Mouse (Mus musculus): Measurements from ENCODE around the gene Mtif3. TPM values are rescaled to one million over a fixed set of nuclear protein-coding genes. Genes with fewer than 3 reads are reported as not detected.

The Mtif3 gene
- polyA plus RNA-seq, 1 experiment from 2014 or later, result 29.9 TPM

DNA sequence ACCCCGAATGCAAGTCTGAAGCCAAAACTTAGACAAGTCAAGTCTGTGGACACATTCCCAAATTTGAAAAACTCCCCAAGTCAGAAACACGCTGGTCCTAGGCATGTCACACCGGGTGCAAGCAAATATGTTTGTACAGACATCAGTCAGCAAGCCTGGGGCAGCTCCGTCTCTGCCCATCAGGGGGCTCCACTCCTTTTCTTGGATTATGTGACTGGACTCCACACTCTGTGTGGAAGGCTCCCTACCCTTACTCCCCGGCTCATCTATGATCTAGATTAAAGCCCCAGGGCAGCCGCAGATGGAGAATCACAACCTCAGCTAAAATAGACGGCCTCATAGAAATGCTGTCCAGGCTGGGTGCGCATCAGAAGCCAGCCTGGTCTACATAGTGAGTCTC is 47.3 kb downstream of the Mtif3 start:
- Histone ChIP-seq H3K27me3 (replicated peaks; ENCODE audit: control insufficient read depth, insufficient read depth, low read length) (no peaks in the 10 kb centered on the region), H3K36me3 (ENCODE audit: control insufficient read depth, insufficient read depth) (no peaks in the 10 kb centered on the region), H3K9me3 (ENCODE audit: control insufficient read depth) (no peaks in the 10 kb centered on the region), H3K4me2 (replicated peaks; ENCODE audit: low read depth) (no peak overlapping the region), H3K27ac (ENCODE audit: low read depth, low read length) (no peak overlapping the region), H3K4me1 (replicated peaks; ENCODE audit: control insufficient read depth, insufficient read depth, low read length) (no peaks in the 10 kb centered on the region), H3K9ac (ENCODE audit: low read depth, low read length) (no peak overlapping the region), H3K4me3 (ENCODE audit: low read depth, low read length) (no peak overlapping the region)
- TF ChIP-seq CTCF (IDR thresholded peaks at IDR 0.05; ENCODE audit: low read depth), result peak; percentile 52
- WGBS, result 77% methylated on average over 8 of the region's 8 CpGs
- no peak for ATAC-seq

- 15% methylated on average over 9 of the region's 9 CpGs for WGBS
- no peak overlapping the region for H3K4me2 ChIP-seq (replicated peaks; ENCODE audit: low read depth)
- H3K9ac ChIP-seq (ENCODE audit: low read depth, low read length), result no peak overlapping the region
- no peaks in the 10 kb centered on the region for H3K9me3 ChIP-seq (ENCODE audit: control insufficient read depth)
- peak; percentile 92 for TF ChIP-seq CTCF (IDR thresholded peaks at IDR 0.05; ENCODE audit: low read depth)
- peak; percentile 90 for ATAC-seq
- H3K27me3 ChIP-seq (replicated peaks; ENCODE audit: control insufficient read depth, insufficient read depth, low read length), result no peaks in the 10 kb centered on the region
- no peak overlapping the region for H3K4me3 ChIP-seq (ENCODE audit: low read depth, low read length)
- no peaks in the 10 kb centered on the region for H3K4me1 ChIP-seq (replicated peaks; ENCODE audit: control insufficient read depth, insufficient read depth, low read length)
- H3K36me3 ChIP-seq (ENCODE audit: control insufficient read depth, insufficient read depth), result no peaks in the 10 kb centered on the region
- H3K27ac ChIP-seq (ENCODE audit: low read depth, low read length), result peak overlapping the region; percentile 17; the same call in 1 of the 2 replicates
These were observed 49.4 kb downstream of the Mtif3 start for GRCm38 (mm10) chr5:146914088-146914766.

DNA sequence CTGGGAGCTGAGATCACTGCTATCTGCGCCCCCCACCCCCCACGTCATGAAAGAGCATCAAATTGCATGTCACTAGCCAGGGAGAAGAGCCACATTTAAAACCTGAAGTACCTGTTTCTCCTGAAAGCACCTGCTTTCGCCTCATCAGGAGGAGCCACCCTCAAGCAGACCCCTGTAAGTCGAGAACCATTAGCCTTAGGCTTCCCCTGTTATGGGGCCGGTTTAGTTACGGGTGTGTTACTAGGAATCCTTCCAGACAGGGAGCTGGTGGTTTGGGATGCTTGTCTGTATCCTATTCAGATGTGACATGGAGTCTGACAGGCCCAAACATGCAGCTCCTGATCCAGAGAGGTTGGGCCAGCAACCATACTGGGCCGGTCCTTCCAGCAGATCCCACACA is 50.2 kb downstream of the Mtif3 start:
- Histone ChIP-seq H3K27ac (ENCODE audit: low read depth, low read length) (peak overlapping the region; percentile 17; the same call in 1 of the 2 replicates), H3K4me3 (ENCODE audit: low read depth, low read length) (no peak overlapping the region), H3K27me3 (replicated peaks; ENCODE audit: control insufficient read depth, insufficient read depth, low read length) (no peaks in the 10 kb centered on the region), H3K9ac (ENCODE audit: low read depth, low read length) (no peak overlapping the region), H3K4me1 (replicated peaks; ENCODE audit: control insufficient read depth, insufficient read depth, low read length) (no peaks in the 10 kb centered on the region), H3K36me3 (ENCODE audit: control insufficient read depth, insufficient read depth) (no peaks in the 10 kb centered on the region), H3K4me2 (replicated peaks; ENCODE audit: low read depth) (no peak overlapping the region), H3K9me3 (ENCODE audit: control insufficient read depth) (no peaks in the 10 kb centered on the region)
- ATAC-seq, result no peak
- WGBS, result 86% methylated on average over 7 of the region's 7 CpGs
- TF ChIP-seq CTCF (IDR thresholded peaks at IDR 0.05; ENCODE audit: low read depth), result no peak

DNA sequence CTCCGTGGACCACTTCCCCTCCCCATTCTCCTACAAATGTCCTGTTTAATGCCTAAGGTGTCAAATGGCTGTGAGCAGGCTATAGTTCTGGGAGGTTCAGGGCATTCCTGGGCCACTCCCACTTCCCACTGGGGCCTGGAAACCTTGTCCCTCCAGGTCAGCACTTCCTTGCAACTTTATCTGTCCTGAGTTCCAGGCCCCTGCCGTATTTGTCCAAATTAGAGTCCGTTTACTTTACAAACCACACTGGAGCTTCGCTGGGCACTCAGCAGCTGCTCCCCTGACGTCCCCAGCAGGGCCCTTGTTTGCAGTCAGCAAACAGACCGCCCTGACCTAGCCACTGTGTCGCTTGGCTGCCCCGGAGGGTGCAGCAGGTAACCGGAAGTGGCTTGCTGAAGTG is 51.4 kb downstream of the Mtif3 start:
- WGBS, result 8% methylated on average over 9 of the region's 9 CpGs
- H3K4me3 ChIP-seq (ENCODE audit: low read depth, low read length), result no peak overlapping the region
- H3K27me3 ChIP-seq (replicated peaks; ENCODE audit: control insufficient read depth, insufficient read depth, low read length), result no peaks in the 10 kb centered on the region
- peak overlapping the region; percentile 27; the same call in 1 of the 2 replicates for H3K4me2 ChIP-seq (replicated peaks; ENCODE audit: low read depth)
- 0 out of 2 replicates have a peak overlapping the region, but pooled peaks have one; percentile 2 for H3K27ac ChIP-seq (ENCODE audit: low read depth, low read length)
- H3K4me1 ChIP-seq (replicated peaks; ENCODE audit: control insufficient read depth, insufficient read depth, low read length), result no peaks in the 10 kb centered on the region
- H3K36me3 ChIP-seq (ENCODE audit: control insufficient read depth, insufficient read depth), result no peaks in the 10 kb centered on the region
- H3K9ac ChIP-seq (ENCODE audit: low read depth, low read length), result no peak overlapping the region
- H3K9me3 ChIP-seq (ENCODE audit: control insufficient read depth), result no peaks in the 10 kb centered on the region
- ATAC-seq, result peak; percentile 39; the same call in 1 of the 2 replicates
- TF ChIP-seq CTCF (IDR thresholded peaks at IDR 0.05; ENCODE audit: low read depth), result no peak

- ATAC-seq, result no peak
- H3K4me3 ChIP-seq (ENCODE audit: low read depth, low read length), result no peak overlapping the region
- H3K9ac ChIP-seq (ENCODE audit: low read depth, low read length), result no peak overlapping the region
- WGBS, result 47% methylated on average over 11 of the region's 11 CpGs
- H3K4me2 ChIP-seq (replicated peaks; ENCODE audit: low read depth), result no peak overlapping the region
- no peak overlapping the region for H3K27ac ChIP-seq (ENCODE audit: low read depth, low read length)
- H3K4me1 ChIP-seq (replicated peaks; ENCODE audit: control insufficient read depth, insufficient read depth, low read length), result no peaks in the 10 kb centered on the region
- peak; percentile 54 for TF ChIP-seq CTCF (IDR thresholded peaks at IDR 0.05; ENCODE audit: low read depth)
- no peaks in the 10 kb centered on the region for H3K36me3 ChIP-seq (ENCODE audit: control insufficient read depth, insufficient read depth)
- H3K9me3 ChIP-seq (ENCODE audit: control insufficient read depth), result no peaks in the 10 kb centered on the region
- no peaks in the 10 kb centered on the region for H3K27me3 ChIP-seq (replicated peaks; ENCODE audit: control insufficient read depth, insufficient read depth, low read length)
These were observed 55.0 kb downstream of the Mtif3 start for GRCm38 (mm10) chr5:146908629-146909028.

GRCm38 (mm10) chr5:146907533-146907932 is 56.1 kb downstream of the Mtif3 start:
- Histone ChIP-seq H3K9ac (ENCODE audit: low read depth, low read length) (no peak overlapping the region), H3K4me1 (replicated peaks; ENCODE audit: control insufficient read depth, insufficient read depth, low read length) (no peaks in the 10 kb centered on the region), H3K36me3 (ENCODE audit: control insufficient read depth, insufficient read depth) (no peaks in the 10 kb centered on the region), H3K4me2 (replicated peaks; ENCODE audit: low read depth) (no peak overlapping the region), H3K27me3 (replicated peaks; ENCODE audit: control insufficient read depth, insufficient read depth, low read length) (no peaks in the 10 kb centered on the region), H3K27ac (ENCODE audit: low read depth, low read length) (no peak overlapping the region), H3K9me3 (ENCODE audit: control insufficient read depth) (no peaks in the 10 kb centered on the region), H3K4me3 (ENCODE audit: low read depth, low read length) (no peak overlapping the region)
- TF ChIP-seq CTCF (IDR thresholded peaks at IDR 0.05; ENCODE audit: low read depth), result no peak
- 38% methylated on average over 5 of the region's 5 CpGs for WGBS
- ATAC-seq, result no peak

Measured in intestine, postnatal 0 days (tissue).